In the genomic region with DNA sequence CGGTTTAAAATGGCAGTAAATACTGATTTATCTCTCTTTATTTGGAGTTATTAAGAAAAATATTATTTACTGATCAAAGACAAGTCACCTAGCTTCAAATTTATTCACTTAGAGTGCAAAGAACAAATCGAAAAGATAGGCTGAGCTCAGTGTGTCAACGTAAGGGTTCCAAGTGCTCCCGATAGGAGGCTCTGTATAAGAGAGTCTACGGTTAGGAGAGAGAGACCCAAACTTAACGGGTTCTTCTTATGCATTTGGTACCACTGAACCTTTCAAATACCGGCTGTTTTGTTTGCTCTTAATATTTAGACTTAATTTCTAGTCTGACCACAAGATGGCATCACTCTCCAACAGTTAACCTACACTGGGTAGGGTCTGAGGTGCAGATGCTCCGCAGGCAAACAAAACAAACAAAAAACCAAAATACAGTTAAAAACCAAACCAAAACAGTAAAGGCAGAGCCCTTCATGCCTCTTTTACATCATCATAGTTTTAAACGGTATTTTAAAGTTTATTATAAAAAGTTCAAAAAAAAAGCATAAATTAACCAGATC, we compare ENCODE assay signal across 8 mouse cellular contexts.
A peak's percentile ranks its signal among the peaks of the same experiment; 100 is the strongest.
DNase-seq lines count a peak whose midpoint lies in the region; ATAC-seq and TF ChIP-seq lines count a peak whose summit lies in the region.

No protein-coding gene starts in this region.

- peak in 1 of 2 experiments; percentile 16 for DNase-seq in cerebellum, adult 2 months
- DNase-seq in cerebellum, adult 11-12 months, result no peak
- no peak for DNase-seq in lung, postnatal 4 days
- DNase-seq in naive thymus-derived CD4-positive, alpha-beta T cell, adult 2 months (ENCODE audit: low read depth), result peak; percentile 65
- DNase-seq in urinary bladder, postnatal 25 days (ENCODE audit: low spot score), result no peak
- no peak for DNase-seq in frontal cortex, postnatal 36 days (ENCODE audit: low spot score in 2 of 2)

- H3K27ac ChIP-seq in cerebellum, adult 2 months (ENCODE audit: insufficient read depth, low read length), result no peak overlapping the region
- no peak overlapping the region for H3K27ac ChIP-seq in lung, embryonic 16.5 days (ENCODE audit: low read length)
- H3K27ac ChIP-seq in forebrain, embryonic 16.5 days (ENCODE audit: low read length), result no peak overlapping the region

- peak; percentile 54 for ATAC-seq in lung, embryonic 16.5 days (ENCODE audit: low read depth)
- peak; percentile 86 for ATAC-seq in forebrain, embryonic 16.5 days

- no peak overlapping the region for H3K9ac ChIP-seq in lung, embryonic 16.5 days (ENCODE audit: low read length)
- H3K9ac ChIP-seq in forebrain, embryonic 16.5 days (replicated peaks; ENCODE audit: low read depth, low read length), result no peak overlapping the region

- 32% methylated on average over 9 of the region's 9 CpGs for WGBS in cerebellum, adult 2 months
- WGBS in lung, embryonic 16.5 days, result 26% methylated on average over 9 of the region's 9 CpGs
- WGBS in forebrain, embryonic 16.5 days, result 32% methylated on average over 9 of the region's 9 CpGs

- TF ChIP-seq POLR2A in cerebellum, adult 2 months (IDR thresholded peaks at IDR 0.05; ENCODE audit: borderline replicate concordance, insufficient read depth, low read length), result no peak

- H3K27me3 ChIP-seq in cerebellum, adult 2 months (ENCODE audit: control insufficient read depth, insufficient read depth, low read length), result no peaks in the 10 kb centered on the region
- no peaks in the 10 kb centered on the region for H3K27me3 ChIP-seq in lung, embryonic 16.5 days (ENCODE audit: control insufficient read depth, insufficient read depth, low read depth, low read length)
- H3K27me3 ChIP-seq in forebrain, embryonic 16.5 days (replicated peaks; ENCODE audit: control insufficient read depth, insufficient read depth, low read length), result no peaks in the 10 kb centered on the region

- H3K4me3 ChIP-seq in cerebellum, adult 2 months (replicated peaks; ENCODE audit: insufficient read depth, low read depth, low read length), result no peak overlapping the region
- H3K4me3 ChIP-seq in lung, embryonic 16.5 days (ENCODE audit: low read length), result no peak overlapping the region
- no peak overlapping the region for H3K4me3 ChIP-seq in forebrain, embryonic 16.5 days (replicated peaks; ENCODE audit: low read length)

- H3K4me2 ChIP-seq in lung, embryonic 16.5 days (ENCODE audit: low read depth, low read length), result no peak overlapping the region
- H3K4me2 ChIP-seq in forebrain, embryonic 16.5 days (ENCODE audit: low read length), result no peak overlapping the region

- H3K36me3 ChIP-seq in lung, embryonic 16.5 days (ENCODE audit: control insufficient read depth, insufficient read depth, low read length), result no peaks in the 10 kb centered on the region
- H3K36me3 ChIP-seq in forebrain, embryonic 16.5 days (ENCODE audit: control insufficient read depth, insufficient read depth), result no peaks in the 10 kb centered on the region

- TF ChIP-seq CTCF in cerebellum, adult 2 months (IDR thresholded peaks at IDR 0.05; ENCODE audit: borderline replicate concordance, insufficient read depth, low read depth, low read length), result peak; percentile 56; the same call in 1 of the 2 replicates

- no peaks in the 10 kb centered on the region for H3K4me1 ChIP-seq in cerebellum, adult 2 months (ENCODE audit: control insufficient read depth, insufficient read depth, low read length)
- no peaks in the 10 kb centered on the region for H3K4me1 ChIP-seq in lung, embryonic 16.5 days (replicated peaks; ENCODE audit: control insufficient read depth, insufficient read depth, low read length)
- no peaks in the 10 kb centered on the region for H3K4me1 ChIP-seq in forebrain, embryonic 16.5 days (replicated peaks; ENCODE audit: control insufficient read depth, insufficient read depth, low read length)

- H3K9me3 ChIP-seq in lung, embryonic 16.5 days (ENCODE audit: control insufficient read depth, low read length), result no peaks in the 10 kb centered on the region
- no peaks in the 10 kb centered on the region for H3K9me3 ChIP-seq in forebrain, embryonic 16.5 days (ENCODE audit: control insufficient read depth, low read length)
